Mouse (Mus musculus) heart, postnatal 4 days (tissue): ENCODE measurements around the gene Dyrk3. TPM values are rescaled to one million over a fixed set of nuclear protein-coding genes. Genes with fewer than 3 reads are reported as not detected.
"Not testable (repeated sequence)": the region's sequence is repeated elsewhere in the genome, so short reads cannot be mapped to it uniquely, and the experiment has no call there.

Experiments used
- DNase-seq: peaks from one replicate; pipeline ENCODE4 v3.0.0; 2021
- total RNA-seq, 2 experiments: library from RNA; stranded (reverse); gene quantifications; 2 replicates each; pipeline ENCODE4 v1.2.3; 2021

The Dyrk3 gene
- total RNA-seq, 2 experiments from 2014 or later: 1.2 to 1.7 TPM

DNA sequence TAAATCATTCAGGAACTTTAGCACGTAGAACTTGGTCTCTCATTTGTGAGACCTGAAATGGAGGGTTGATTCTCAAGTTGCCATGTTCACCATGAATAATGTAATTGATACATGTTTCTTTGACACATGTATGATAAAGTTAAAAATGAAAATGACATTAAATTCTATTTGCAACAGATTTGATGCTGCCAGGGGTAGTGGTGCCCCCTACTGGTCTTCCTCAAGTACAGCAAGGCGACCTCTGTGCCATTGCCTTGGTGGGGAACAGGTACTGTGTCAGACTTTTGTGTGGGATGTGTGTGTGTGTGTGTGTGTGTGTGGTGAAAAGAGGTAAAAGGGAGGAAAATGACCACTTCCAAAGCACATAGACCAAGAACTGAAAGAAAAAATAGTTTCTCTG is 17.3 kb upstream of the Dyrk3 start:
- peak; percentile 56 for DNase-seq

- DNase-seq: peak; percentile 89
These were observed 15.0 kb upstream of the Dyrk3 start, which contains the start of gene Eif2d for GRCm38 (mm10) chr1:131153018-131153629. Gene Eif2d (plus strand): TSS chr1:131153181.

- no peak for DNase-seq
These were observed 11.4 kb upstream of the Dyrk3 start for GRCm38 (mm10) chr1:131149496-131149895.

DNA sequence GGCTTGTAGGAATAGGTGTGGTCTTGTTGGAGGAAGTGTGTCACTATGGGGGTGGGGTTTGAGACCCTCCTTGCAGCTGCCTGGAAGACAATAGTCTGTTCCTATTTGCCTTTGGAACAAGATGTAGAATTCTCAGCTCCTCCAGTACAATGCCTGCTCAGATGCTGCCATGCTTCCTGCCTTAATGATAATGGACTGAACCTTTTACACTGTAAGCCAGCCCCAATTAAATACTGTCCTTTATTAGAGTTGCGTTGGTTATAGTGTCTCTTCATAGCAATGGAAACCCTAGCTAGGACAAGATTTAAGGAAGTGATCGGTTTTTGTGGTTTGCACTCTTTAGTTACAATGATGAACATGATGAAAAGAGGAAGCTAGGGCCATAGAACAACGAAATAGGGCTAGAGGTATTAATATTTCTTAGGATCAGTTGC is 8.1 kb upstream of the Dyrk3 start:
- DNase-seq: no peak

- not testable (repeated sequence) for DNase-seq
These were observed 7.1 kb upstream of the Dyrk3 start for GRCm38 (mm10) chr1:131145222-131145621.

GRCm38 (mm10) chr1:131142472-131142871 is 4.3 kb upstream of the Dyrk3 start:
- DNase-seq: no peak

DNA sequence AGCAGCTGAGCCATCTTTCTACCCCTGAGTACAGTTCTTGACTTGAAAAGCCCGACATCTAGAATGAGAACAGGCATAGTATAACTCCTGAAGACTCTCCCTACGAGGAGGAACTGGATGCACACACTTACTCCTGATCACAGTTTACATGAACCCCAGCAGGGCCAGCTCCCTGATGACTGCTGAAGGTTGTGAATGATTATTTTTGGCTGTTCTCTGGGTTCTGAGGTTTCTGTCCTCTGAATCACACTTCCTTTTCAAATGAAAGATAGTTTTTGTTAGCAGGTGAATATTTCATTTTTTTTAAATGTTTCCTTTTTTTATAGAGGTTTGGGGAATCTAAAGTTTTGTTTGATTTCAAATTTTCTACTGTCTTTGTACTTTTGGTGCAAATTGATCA is 3.3 kb upstream of the Dyrk3 start:
- no peak for DNase-seq

- no peak for DNase-seq
These were observed 1.3 kb upstream of the Dyrk3 start for GRCm38 (mm10) chr1:131139102-131140095.

DNA sequence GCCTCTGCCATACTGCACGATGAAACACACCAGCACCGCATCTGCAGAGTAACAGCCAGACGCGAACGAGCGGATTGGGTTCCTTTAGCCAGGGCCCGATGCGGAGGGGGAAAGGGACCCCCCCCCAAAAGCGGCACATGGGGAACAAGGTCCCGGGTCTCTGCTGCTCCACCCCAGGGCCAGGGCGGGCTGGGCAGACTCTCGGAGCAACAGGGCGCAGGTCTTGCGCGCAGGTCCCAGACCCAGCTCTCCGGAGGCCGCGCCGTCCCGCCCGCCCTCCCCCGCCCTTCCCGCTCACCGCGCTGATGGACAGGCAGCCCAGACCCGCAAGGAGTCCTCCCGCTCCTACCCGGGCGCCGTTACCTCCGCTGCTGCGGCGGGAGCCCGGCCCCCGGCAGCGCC is 422 bp downstream of the Dyrk3 start:
- no peak for DNase-seq

GRCm38 (mm10) chr1:131137111-131137510 is 1.0 kb downstream of the Dyrk3 start:
- DNase-seq: no peak

- no peak for DNase-seq
These were observed 2.0 kb downstream of the Dyrk3 start for GRCm38 (mm10) chr1:131135960-131136629.

GRCm38 (mm10) chr1:131134942-131135522 is 3.1 kb downstream of the Dyrk3 start:
- peak; percentile 49 for DNase-seq

DNA sequence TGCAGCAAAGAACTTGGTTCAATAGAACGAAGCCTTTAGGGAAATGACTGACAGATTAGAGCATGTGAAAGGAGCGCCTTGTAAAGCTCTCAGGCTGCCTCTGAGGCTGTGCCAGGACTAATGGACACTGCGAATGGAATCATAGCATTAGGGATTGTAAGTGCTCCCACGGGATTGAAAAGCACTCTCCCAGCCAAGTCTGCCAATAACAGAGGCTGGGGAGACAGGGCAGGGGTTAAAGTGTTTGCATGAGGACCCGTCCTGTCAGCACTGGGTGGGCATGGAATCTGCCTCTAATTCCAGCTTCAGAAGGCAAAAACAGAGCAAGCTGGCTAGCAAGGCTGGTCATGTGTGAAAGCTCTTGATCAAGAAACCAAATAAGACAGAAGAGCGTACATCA is 3.9 kb downstream of the Dyrk3 start:
- DNase-seq: no peak

DNA sequence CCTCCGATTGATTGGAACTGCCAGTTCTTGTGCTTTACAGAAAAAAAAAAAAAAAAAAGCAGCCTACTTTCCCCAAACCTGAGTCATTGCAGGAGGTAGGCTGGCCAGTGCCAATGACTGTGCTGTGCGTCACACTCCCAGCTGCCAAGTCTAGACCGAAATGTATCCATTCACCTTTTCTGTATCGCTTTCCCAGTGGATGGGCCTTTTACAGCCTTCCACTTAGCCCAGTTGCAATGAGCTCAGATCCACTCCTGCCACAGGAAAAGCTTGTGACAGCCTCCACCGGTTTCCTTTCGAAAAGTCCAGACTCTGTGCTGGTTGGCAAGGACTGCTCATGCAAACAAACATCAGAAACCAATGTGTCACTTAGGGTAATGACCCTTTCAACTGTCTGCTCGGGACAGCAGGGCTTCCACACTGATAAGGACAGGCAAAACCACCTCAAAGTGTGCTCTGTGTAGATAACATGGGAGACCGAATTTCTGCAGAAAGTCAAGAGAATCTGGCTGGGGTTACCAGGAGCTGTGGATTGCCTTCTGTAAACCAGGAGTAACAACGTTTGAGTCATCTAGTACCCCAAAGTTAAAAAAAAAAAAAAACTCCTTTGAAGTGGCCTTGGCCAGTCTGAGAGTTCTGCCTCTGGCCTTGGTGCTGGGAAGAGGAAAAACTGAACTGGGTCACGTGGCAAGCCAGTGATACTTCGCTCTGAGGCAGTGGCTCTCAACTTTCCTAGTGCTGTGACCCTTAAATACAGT is 12.0 kb downstream of the Dyrk3 start:
- DNase-seq: no peak

DNA sequence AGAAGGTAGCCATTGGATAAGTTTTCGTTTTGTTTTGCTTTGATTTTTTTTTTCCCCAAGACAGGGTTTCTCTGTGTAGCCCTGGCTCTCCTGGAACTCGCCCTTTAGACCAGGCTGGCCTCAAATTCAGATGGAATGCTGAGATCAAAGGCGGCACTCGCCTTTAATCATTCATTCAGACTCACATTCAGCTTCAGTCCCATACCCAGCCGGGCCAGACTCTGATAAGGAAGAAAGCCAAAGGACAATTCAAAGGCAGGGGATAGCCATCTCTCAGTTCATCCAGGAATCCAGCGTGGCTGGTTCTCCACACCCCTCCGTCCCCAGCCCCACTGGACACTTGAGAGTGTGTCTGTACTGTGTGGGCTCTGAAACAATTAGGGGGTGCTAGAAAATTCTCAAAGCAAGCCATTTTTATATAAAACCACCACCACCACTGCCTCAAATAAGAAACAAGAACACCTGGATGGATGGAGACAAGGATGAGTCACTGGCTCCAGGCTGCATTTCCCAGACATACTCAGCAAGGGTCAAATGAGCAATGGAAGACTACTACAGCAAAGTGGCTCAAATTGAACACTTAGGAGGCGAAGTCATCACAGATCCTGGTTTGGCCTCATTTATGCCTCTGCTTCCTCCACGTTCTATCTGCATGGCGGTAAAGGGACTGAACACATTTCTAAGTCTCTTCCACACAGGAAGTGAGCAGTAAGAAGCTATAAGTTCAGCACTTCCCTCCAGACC is 14.4 kb downstream of the Dyrk3 start:
- DNase-seq: no peak

DNA sequence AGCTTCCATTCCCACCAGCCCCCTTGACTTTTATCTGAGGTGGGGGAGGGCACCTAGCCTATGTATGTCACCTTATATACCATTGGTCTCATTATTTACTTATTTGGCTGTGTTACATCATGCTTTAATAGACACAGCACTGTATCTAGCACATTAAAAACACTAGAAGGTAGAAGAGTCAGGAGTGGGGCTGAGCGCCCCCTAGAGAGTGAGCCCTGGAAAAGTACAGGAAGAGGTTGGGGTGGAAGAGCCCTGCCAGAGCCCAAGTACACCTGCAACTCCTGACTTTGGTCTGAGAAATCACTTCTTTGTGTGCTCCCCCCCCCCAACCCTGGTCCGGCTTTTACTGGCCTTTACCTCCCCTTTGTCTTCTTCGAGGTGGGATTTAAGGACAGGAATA is 16.2 kb downstream of the Dyrk3 start:
- DNase-seq: peak; percentile 39

- peak; percentile 41 for DNase-seq
These were observed 19.1 kb downstream of the Dyrk3 start for GRCm38 (mm10) chr1:131119026-131119425.

GRCm38 (mm10) chr1:131118530-131118929 is 19.6 kb downstream of the Dyrk3 start:
- DNase-seq: no peak

DNA sequence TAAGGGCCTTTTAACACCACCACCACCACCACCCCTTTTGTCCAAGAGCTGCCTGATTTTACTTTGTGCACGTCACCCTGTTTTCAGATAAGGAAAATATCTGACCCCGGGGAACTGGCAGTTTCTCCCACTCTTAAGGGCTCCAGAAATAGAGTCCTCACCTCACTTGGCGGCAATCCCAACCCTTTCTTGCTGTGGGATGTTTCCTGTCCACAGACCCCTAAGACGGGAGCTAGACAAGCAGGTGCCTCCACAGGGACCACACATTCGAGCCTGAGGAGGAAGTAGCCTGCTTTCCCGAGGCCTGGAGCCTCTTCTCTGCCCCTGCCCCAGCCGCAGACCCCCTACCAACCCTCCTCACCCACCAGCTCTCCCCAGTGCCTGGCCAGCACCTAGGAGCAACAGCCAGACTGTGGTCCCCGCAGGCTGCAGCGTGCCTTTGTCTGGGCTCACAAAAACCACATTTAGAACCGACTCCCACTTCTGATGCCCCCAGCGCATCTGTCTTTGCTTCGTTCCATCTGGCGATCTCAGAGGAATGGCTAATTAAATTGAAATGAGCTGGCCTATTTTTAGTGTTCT is 21.6 kb downstream of the Dyrk3 start:
- DNase-seq: peak; percentile 87

DNA sequence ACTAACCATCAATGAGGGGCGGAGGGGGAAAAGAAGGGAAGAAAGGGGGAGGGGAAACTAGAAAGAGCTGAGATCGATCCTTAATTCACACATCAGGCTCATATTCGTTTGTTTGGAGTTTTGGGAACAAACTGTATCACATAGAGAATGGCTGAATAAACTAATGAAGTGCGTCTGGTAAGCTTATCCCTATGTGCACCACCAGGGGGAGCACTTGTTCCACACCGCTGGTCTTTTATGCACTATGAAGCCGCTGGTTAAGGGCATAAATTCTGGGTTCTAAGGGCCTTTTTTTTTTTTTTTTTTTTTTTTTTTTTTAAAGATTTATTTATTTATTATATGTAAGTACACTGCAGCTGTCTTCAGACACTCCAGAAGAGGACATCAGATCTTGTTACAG is 22.2 kb downstream of the Dyrk3 start:
- DNase-seq: peak; percentile 78

GRCm38 (mm10) chr1:131112576-131112975 is 25.6 kb downstream of the Dyrk3 start:
- DNase-seq: peak; percentile 70
